Mouse (Mus musculus) neural tube, embryonic 11.5 days (tissue): ENCODE results near the gene Cd72. TPM values are rescaled to one million over a fixed set of nuclear protein-coding genes. Genes with fewer than 3 reads are reported as not detected.
A peak's percentile ranks its signal among the peaks of the same experiment; 100 is the strongest.
"Not testable (repeated sequence)": the region's sequence is repeated elsewhere in the genome, so short reads cannot be mapped to it uniquely, and the experiment has no call there.

Experiments used
- ATAC-seq: fragments of 200-750 bp; cut with Nextera tagmentation; 2 replicates; pipeline ENCODE4 v1.8.0; 2017; ENCODE audit warnings: moderate number of reproducible peaks, mild to moderate bottlenecking, moderate TSS enrichment, moderate library complexity; ENCODE audit not compliant: insufficient read depth, low FRiP score, low TSS enrichment
- DNase-seq: peaks from one replicate; pipeline ENCODE4 v3.0.0-alpha.2; 2015; ENCODE audit warnings: low spot score
- H3K27ac ChIP-seq: fragments of 300-500 bp; sonication (generic); 2 replicates; pipeline ENCODE4 v1.5.1; 2014; ENCODE audit warnings: low read depth, mild to moderate bottlenecking, low read length
- H3K27me3 ChIP-seq: fragments of 300-500 bp; sonication (generic); 2 replicates; pipeline ENCODE4 v1.6.1; 2014; ENCODE audit warnings: mild to moderate bottlenecking, low read length, mixed read lengths; ENCODE audit not compliant: control insufficient read depth, insufficient read depth
- H3K36me3 ChIP-seq: fragments of 300-500 bp; sonication (generic); 2 replicates; pipeline ENCODE4 v1.6.1; 2014; ENCODE audit warnings: mild to moderate bottlenecking, low read length, moderate library complexity, mixed read lengths; ENCODE audit not compliant: control insufficient read depth, insufficient read depth
- H3K4me1 ChIP-seq: fragments of 300-500 bp; sonication (generic); 2 replicates; pipeline ENCODE4 v1.6.1; 2014; ENCODE audit warnings: low read length, mixed read lengths; ENCODE audit not compliant: control insufficient read depth, insufficient read depth
- H3K4me2 ChIP-seq: fragments of 300-500 bp; sonication (generic); 2 replicates; pipeline ENCODE4 v1.6.1; 2014; ENCODE audit warnings: low read depth, mild to moderate bottlenecking, moderate library complexity
- H3K4me3 ChIP-seq: fragments of 300-500 bp; sonication (generic); 2 replicates; pipeline ENCODE4 v1.5.1; 2014; ENCODE audit warnings: low read depth, low read length
- H3K9ac ChIP-seq: fragments of 300-500 bp; sonication (generic); 2 replicates; pipeline ENCODE4 v1.6.1; 2014; ENCODE audit warnings: mild to moderate bottlenecking, low read length
- H3K9me3 ChIP-seq: fragments of 300-500 bp; sonication (generic); 2 replicates; pipeline ENCODE4 v1.6.1; 2016; ENCODE audit warnings: low read length; ENCODE audit not compliant: control insufficient read depth
- WGBS: fragments of 180-500 bp; shearing (Covaris S2); extraction: QIAGEN DNeasy Blood & Tissue Kit; methylation state at CpG from one replicate; pipeline ENCODE4 v1.1.7; 2014; 5-methylcytosine and 5-hydroxymethylcytosine counted together
- polyA plus RNA-seq: library from polyadenylated mRNA; unstranded; fragments of >200 nt; fragmentation: Nextera tagmentation; extraction: Ambion mirVana; gene quantifications from 2 replicates; pipeline ENCODE4 v1.2.1, GENCODE M21; 2014

Cd72 gene
- polyA plus RNA-seq, 1 experiment from 2014 or later = 2.8 TPM

DNA sequence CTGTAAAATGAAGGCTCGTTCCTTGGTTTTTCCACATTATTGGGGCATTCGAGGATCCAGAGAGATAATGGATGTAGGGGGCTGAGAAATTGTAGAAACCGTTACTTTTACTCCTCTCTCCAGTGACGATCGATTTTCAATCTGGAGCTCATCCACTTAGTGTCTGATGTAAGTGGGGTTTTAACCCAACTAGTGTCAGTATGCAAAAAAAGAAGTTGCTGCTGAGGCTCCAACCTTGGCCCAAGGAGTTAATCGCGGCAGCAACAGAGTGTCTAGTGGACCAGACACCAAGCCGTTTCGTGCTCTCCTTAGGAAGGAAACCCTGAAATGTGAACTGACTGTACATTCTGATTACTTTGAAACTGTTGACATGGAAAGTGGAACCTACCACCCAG lies 39.4 kb upstream of the Cd72 start:
- Histone ChIP-seq H3K4me1 (peaks cover 16% of the 10 kb centered on the region), H3K27me3 (no peaks in the 10 kb centered on the region), H3K4me3 (peak overlapping the region; percentile 77), H3K4me2 (peak overlapping the region; percentile 71), H3K36me3 (no peaks in the 10 kb centered on the region), H3K27ac (peak overlapping the region; percentile 81; the same call in 1 of the 2 replicates), H3K9ac (peak overlapping the region; percentile 78), H3K9me3 (no peaks in the 10 kb centered on the region)
- DNase-seq (no peak), ATAC-seq (no peak)
- 13% methylated on average over 9 of the region's 9 CpGs for WGBS

DNA sequence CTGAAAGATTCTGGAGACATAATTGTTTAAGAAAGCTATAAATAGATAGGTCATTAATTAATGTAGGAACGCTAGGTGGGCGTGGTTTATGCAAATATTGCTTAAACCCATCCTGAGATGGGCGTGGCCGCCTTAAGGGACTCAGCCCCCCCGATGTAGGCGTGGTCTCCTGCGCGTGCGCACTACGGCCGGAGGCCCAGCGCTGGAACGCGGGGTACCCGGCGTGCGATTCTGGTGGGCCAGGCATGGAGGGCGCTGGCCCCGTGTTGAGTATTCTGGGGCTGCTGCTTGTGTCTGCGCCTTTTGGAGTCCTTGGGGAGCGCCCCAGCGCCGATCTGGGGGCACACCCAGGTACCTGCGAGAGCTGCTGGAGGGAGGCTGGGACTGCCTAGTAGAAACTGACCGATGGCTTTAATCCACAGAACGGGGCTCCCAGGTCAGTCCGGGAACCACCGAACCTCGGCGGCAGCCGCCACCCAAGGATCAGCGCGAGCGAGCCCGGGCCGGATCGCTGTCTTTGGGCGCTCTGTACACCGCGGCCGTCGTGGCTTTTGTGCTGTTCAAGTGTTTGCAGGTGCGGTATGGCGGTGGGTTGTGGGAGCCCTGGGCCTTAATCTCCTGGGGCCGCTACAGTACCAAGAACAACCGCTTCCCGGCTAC lies 38.9 kb upstream of the Cd72 start:
- peak; percentile 98 for DNase-seq
- peak overlapping the region; percentile 71 for H3K4me2 ChIP-seq
- peak overlapping the region; percentile 77 for H3K4me3 ChIP-seq
- no peaks in the 10 kb centered on the region for H3K36me3 ChIP-seq
- peak overlapping the region; percentile 81 for H3K27ac ChIP-seq
- H3K9me3 ChIP-seq = no peaks in the 10 kb centered on the region
- peaks cover 11% of the 10 kb centered on the region for H3K4me1 ChIP-seq
- no peaks in the 10 kb centered on the region for H3K27me3 ChIP-seq
- ATAC-seq = peak; percentile 87
- peak overlapping the region; percentile 78 for H3K9ac ChIP-seq
- WGBS = under 1% methylated on average over 47 of the region's 47 CpGs

DNA sequence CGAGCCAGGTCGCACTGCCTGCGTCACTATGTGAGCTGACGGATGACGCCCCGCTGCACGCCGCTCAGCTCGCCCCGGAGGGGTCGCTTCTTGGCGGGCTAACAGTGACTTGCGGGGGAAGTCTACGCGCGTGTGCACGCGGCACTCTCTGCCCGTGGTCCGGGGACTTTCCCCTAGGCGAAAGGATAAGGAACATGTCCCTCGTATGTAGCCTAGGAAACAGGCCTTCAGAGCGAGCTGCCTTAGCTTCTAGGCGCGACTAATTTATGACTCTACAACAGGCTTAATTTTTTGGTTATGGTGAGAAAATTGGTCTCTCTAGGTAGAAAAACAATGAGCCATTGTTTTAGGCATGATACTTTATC lies 38.4 kb upstream of the Cd72 start, which contains the start of gene Ccdc107:
Ccdc107 (plus strand) TSS at position 80 of the 365 bp plus-strand sequence.
- H3K4me2 ChIP-seq = peak within 1 kb of the TSS; percentile 71
- H3K4me3 ChIP-seq = peak within 1 kb of the TSS; percentile 77
- no peaks in the 10 kb centered on the region for H3K9me3 ChIP-seq
- peak; percentile 94 for DNase-seq
- no peaks in the 10 kb centered on the region for H3K36me3 ChIP-seq
- H3K9ac ChIP-seq = peak within 1 kb of the TSS; percentile 78
- 0% methylated on average over 25 of the region's 25 CpGs for WGBS
- H3K4me1 ChIP-seq = peaks cover 9% of the 10 kb centered on the region
- H3K27me3 ChIP-seq = no peaks in the 10 kb centered on the region
- peak within 1 kb of the TSS; percentile 81 for H3K27ac ChIP-seq
- ATAC-seq = peak; percentile 96

DNA sequence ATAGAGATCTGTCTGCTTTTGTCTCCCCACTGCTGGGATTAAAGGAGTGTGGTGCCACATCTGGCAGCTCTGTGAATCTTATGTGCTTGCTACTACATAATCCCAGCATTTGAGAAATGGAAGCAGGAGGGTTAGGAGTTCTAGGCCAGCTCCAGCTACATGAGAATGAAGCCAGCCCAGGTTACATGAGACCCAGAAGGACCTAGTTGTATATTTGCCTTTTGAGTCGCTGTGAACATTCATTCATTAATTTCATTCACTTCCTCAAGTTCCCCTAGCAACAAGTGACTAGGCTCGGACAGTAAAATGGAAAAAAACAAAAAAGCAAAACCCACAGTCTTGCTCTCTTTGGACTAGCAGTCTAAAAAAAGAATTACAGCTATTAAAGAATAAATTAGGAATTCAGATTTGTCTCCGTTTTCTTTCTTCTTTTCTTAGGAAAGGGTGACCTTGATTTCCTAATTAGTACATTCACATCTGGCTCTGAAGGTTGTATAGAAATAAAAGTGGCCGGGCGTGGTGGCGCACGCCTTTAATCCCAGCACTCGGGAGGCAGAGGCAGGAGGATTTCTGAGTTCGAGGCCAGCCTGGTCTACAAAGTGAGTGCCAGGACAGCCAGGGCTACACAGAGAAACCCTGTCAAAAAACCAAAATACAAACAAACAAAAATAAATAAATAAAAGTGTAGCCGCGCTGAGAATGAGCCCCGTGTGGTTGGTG lies 37.8 kb upstream of the Cd72 start:
- Histone ChIP-seq H3K4me3 (0 out of 2 replicates have a peak overlapping the region, but pooled peaks have one; percentile 77), H3K4me1 (peaks cover 6% of the 10 kb centered on the region), H3K27me3 (no peaks in the 10 kb centered on the region), H3K9ac (no peak overlapping the region), H3K27ac (no peak overlapping the region), H3K36me3 (no peaks in the 10 kb centered on the region), H3K9me3 (no peaks in the 10 kb centered on the region), H3K4me2 (peak overlapping the region; percentile 71)
- no peak for DNase-seq
- no peak for ATAC-seq
- 42% methylated on average over 12 of the region's 12 CpGs for WGBS

DNA sequence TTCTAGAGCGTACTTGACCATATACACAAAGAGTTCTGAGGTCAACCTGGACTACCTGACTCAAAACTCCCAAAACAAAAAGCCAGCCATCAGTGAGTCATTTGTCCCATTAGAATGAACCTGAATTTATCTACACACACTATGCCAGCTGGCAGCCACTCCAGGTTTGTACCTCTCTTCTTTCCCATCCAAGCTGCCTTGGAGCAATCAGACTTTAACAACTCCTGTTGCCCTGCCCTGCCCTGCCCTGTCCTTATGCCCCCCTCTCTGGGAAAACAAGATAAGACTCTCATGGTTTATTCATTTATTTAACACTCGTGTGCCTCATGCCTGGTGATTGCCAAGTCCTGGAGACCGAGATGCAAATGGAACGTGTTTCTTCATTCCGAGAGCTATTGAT lies 36.4 kb upstream of the Cd72 start:
- no peaks in the 10 kb centered on the region for H3K9me3 ChIP-seq
- H3K27ac ChIP-seq = no peak overlapping the region
- H3K4me3 ChIP-seq = no peak overlapping the region
- H3K9ac ChIP-seq = no peak overlapping the region
- H3K36me3 ChIP-seq = no peaks in the 10 kb centered on the region
- WGBS = 81% methylated on average over 5 of the region's 5 CpGs
- no peaks in the 10 kb centered on the region for H3K27me3 ChIP-seq
- peaks cover 6% of the 10 kb centered on the region for H3K4me1 ChIP-seq
- ATAC-seq = no peak
- no peak overlapping the region for H3K4me2 ChIP-seq
- no peak for DNase-seq

DNA sequence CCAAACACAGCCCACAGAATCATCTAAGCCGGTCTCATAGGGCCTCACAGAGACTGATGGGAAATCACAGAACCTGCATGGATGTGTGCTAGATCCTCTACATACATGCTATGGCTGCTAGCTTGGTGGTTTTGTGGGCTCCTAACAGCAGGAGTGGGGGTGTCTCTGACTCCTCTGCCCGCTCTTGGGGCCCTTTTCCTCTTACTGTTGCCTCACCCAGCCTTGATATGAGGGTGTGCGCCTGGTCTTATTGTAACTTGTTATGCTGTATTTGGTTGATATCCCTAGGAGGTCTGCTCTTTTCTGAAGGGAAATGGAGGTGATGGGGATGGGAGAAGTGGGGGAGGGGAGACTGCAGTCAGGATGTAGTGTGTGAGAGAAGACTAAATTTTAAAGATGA lies 35.2 kb upstream of the Cd72 start:
- no peaks in the 10 kb centered on the region for H3K27me3 ChIP-seq
- H3K27ac ChIP-seq = no peak overlapping the region
- peaks cover 6% of the 10 kb centered on the region for H3K4me1 ChIP-seq
- no peaks in the 10 kb centered on the region for H3K9me3 ChIP-seq
- 92% methylated on average over 3 of the region's 3 CpGs for WGBS
- ATAC-seq (no peak), DNase-seq (no peak)
- no peak overlapping the region for H3K9ac ChIP-seq
- no peak overlapping the region for H3K4me2 ChIP-seq
- H3K36me3 ChIP-seq = no peaks in the 10 kb centered on the region
- no peak overlapping the region for H3K4me3 ChIP-seq

DNA sequence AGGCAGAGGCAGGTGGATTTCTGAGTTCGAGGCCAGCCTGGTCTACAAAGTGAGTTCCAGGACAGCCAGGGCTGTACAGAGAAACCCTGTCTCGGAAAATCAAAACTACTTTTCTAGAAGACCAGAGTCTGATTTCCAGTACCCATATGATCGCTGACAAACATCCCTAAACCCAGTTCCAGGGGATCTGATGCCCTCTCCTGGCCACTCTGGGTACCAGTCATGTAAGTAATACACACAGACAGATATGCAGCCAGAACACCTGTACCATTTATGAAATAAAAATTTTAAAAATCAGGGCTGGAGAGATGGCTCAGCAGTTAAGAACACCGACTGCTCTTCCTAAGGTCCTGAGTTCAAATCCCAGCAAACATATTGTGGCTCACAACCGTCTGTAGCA lies 31.2 kb upstream of the Cd72 start:
- DNase-seq, H3K4me1 ChIP-seq, H3K4me3 ChIP-seq, H3K9ac ChIP-seq, H3K36me3 ChIP-seq, H3K27ac ChIP-seq, H3K27me3 ChIP-seq, H3K4me2 ChIP-seq, H3K9me3 ChIP-seq, ATAC-seq: not testable (repeated sequence)
- 89% methylated on average over 5 of the region's 5 CpGs for WGBS

DNA sequence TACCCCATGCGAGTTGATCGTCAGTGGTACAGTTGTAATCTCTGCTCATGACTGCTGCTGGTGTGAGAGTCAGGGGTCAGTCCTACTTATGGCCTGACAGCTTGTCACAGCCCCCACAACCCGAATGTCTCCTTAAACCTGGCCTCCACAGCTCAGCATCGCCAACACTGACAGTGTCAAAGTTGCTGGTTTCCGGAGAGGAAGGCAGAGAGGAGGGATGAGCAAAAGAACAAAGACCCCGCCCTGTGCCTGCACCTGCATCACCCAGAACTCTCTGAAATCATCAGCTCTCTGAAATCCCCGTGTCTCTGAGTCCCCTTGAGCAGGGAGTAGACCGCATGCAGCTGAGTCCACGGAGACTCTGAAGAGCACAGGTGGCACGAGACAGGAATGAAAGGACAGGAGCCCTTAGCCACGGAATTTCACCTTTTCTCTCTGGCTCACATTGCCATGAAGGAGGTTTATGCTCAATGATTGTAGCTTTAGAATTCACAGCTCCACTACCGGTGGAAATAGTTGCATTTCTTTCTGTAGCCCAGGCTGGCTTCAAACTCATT lies 29.2 kb upstream of the Cd72 start, which contains the start of gene Sit1:
Sit1 (minus strand) TSS at position 200 of the 557 bp plus-strand sequence.
- Histone ChIP-seq H3K9ac (no peak within 1 kb of the TSS), H3K9me3 (no peaks in the 10 kb centered on the region), H3K36me3 (no peaks in the 10 kb centered on the region), H3K4me3 (no peak within 1 kb of the TSS), H3K4me1 (no peaks in the 10 kb centered on the region), H3K27me3 (no peaks in the 10 kb centered on the region), H3K4me2 (no peak within 1 kb of the TSS), H3K27ac (no peak within 1 kb of the TSS)
- WGBS = 70% methylated on average over 12 of the region's 12 CpGs
- ATAC-seq = no peak
- no peak for DNase-seq
